Mouse (Mus musculus) thymus, postnatal 25 days (tissue): ENCODE results near the gene Olfr957.

ENCODE experiments used
- DNase-seq: peaks from one replicate; pipeline ENCODE4 v3.0.0; 2022

The Olfr957 gene

DNA sequence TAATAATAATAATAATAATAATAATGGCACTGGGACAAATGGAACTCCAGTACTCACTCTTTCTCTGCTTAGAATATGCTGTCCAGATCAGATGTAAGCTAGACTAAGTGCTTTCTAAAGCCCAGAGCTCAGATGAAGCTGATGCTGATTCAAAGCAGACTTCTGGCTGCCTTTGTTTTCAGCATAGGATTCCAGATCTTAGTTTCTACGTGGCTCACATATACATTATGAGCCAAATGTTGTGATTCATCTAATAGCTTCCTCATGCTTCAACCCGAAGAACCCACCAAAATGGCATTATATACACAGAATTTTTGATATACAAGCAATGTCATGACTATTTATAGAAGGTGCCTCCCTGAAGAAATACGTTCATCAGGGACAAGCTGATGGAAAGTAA, at the start of gene Olfr957:
Gene Olfr957 (minus strand): TSS at position 279 of the 400 bp plus-strand sequence.
- no peak for DNase-seq

DNA sequence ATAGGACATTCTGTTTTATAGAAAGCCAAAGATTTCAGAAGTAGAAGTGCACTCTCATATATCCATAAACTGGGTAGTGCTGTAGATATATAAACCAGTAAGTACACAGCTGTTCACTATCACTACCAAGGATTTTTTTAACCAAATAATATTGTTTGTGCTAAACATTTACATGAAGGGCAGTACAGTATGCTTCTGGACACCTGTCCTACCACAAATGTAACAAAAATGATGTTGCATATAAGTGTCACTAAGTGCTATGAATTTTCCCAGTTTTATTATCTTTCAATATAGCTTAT, 42.7 kb upstream of the Olfr957 start:
- no peak for DNase-seq

DNA sequence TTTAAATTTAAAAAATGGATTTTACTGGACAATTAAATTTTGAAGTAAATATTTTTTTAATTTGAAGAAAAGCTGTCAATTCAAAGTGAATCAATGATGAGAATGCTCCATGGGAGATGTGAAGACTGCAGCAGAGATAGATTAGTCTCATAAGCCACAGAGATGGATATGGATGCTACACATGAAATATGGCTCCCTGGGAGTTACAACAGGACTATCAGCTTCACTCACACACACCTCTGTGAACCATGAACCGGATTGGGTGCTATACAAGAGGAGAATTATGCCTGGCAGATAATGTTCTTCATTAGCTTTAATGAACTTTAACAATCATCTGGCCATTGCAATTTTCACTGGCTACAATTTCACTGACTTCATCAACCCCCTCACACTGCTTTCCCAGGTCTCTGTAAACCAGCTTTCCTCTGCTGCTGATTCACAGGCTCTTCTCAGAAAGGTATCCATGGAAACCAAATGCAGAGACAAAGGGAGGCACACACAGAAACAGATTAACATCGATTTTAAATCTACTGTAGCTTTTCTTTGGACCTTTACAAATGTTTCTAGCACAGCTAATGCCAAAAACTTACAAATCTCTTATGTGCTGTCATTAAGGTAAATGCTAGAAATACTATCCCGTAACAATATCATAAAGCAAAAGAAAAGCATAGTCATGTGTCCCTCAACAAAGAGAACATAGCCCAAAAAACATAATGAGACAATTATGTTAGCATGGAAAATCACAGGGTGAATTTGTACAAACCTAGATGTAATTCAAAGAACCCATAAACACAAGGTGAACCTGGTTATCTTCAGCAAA, 42.1 kb upstream of the Olfr957 start:
- no peak for DNase-seq

DNA sequence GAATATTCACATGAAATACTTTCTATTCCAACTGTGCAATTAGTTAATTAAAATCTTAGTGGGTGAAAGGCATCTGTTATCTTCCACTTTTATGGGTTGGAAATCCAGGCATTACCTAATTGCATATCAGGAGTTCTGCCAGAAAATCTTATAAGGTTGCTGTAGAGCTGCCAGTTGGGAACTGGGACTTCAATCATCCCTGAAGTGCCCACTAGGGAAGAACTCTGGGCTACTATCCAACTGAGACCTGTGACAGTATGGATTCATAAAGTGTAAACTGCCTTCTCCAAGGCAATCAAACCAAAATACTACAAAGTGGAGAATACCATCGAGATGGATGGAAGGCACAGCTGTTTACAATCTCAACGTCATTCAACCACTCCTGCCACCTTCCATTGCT, 38.3 kb upstream of the Olfr957 start, which contains the start of gene Olfr958:
Gene Olfr958 (minus strand): TSS at position 109 of the 400 bp plus-strand sequence.
- no peak for DNase-seq

DNA sequence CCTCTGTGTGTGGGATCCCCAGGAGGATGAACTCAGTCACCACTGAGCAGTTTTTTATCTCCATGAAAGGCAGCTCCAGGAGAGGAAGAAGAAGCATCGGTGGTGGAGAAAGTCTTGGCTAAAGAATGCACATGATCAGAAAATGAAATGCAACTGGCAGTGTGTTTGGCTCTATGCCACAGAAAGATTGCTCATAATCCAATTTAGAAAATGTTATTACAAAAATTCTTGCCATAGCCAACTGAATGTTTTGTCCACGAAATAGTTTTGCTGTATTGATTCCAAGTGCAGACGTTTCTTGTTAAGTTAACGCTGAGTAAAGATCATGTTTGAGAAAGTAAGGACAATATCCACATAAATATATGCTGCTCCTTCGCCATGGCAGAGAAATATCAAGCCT, 35.2 kb upstream of the Olfr957 start:
- DNase-seq: no peak

DNA sequence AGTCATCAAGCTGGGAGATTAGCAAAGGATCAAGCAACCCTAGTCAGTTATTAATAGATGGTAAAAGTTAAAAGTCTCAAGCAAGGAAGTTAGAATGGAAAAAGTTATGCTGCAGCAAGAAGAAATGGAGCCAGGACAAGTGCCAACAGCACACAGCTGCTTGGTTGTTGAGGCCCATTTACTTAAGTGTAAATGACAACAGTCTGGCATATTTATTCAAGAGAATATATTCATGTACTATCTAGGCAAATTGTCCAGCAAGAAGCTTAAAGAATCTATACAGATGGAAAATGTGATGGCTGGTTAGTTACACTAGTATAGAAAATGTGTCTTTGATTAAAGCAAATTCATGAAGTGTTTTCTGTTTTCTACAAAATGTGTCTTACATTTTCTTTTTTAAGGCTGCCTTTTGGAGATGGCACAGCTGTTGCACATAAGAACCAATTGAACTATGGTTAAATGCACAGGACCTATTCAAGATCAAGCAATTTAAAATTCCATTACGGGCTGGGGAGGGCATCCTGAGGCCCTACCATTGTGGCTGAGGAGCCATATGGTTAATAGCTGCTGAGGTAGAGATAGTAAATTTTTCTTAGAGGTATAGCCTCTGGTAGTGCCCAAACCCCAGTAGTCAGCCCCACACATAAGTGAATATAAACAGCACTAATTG, 8.1 kb upstream of the Olfr957 start:
- DNase-seq: no peak

DNA sequence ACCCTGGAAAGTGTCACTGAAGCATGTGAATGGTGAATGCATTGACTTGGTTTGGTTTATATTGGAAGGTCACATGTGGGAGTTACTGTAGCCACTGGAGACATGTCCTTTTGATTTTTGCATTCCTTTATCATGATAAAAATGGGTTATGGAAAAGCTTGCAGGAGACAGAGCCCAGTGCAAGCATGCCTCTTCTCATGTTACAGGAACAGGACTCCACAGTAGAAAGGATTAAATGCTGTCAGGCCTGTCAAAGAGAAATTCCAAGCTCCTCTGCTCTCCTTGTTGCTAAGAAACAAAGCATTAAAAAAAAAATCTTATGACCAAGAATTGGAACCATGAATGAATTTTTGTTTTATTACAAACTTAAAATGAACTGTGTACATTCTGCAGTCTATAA, 3.0 kb upstream of the Olfr957 start:
- DNase-seq: no peak

DNA sequence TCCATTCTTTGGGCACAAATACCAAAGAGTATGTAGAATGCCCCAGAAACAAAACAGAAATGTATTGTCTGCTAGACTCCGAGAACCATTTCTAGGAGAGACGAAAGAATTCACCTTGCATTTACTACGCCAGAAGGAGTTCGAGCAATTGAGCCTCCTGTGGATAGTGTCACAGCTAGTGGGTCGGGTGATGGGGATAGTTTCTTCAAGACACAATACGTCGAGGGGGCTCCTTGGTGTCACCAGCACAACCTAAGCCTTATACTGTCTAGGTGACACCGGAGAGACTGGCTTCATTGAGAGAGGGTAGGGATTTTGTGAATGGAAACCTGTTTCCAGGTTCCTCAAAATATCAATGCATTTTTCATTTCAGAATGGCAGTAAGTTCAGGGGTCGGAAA, 6.2 kb downstream of the Olfr957 start:
- DNase-seq: no peak

DNA sequence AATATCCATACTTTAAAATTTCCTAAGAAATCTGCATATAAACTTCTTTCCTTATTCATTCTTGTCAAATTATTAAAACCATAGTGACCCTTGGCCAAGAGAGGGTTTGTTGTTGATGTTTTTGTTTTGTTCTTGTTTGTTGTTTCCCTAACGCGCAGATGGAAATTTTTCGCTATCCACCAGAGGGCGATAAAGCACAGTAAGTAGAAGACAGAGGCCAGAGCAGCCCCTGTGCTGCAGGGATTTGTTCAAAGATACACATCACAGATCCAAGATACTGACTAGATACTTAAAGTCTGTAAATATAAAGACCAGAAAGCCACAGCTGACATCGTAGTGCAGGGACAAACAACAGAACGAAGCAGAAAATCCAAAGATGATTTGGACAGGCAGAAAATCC, 6.6 kb downstream of the Olfr957 start:
- DNase-seq: no peak

DNA sequence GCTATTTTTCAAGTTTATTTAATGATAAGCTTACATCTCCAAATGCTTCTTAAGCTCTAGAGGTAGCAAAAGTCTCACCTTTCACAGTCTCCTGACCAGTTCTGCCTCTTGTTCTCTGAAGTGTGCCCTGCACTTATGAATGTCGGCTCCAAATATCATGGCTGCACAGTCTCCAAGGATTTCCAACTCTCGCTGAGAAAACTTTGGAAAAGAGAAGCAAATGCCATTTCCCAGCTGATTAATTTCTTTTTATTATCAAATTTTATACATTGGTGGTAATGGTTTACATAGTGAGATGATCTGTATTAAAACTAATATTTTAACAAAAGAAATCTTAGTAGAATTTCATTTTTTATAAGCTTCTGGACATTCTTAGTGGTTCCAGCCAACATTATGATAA, 21.7 kb downstream of the Olfr957 start, which contains the start of gene Olfr44:
Gene Olfr44 (minus strand): TSS at position 101 of the 400 bp plus-strand sequence.
- no peak for DNase-seq

DNA sequence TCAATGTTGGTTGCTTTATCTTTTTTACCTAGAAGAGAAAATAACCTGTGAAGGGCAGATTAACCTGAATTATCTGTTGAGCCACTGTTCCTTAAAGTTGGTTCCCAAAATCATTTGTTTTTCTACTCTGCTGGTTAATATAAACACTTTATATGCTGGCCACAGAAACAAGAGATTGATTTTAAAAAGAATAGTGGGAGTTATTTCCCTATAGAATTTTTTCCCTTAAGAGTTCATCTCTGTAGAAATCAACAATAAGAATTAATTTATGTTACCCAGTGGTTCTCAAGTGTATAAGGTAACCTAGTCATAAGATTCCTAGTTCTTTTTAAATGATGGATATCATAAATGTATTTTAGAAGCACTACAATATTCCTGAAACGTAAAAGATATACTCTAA, 43.8 kb downstream of the Olfr957 start, which contains the start of gene Olfr955:
Gene Olfr955 (minus strand): TSS at position 101 of the 400 bp plus-strand sequence.
- no peak for DNase-seq
